Mouse (Mus musculus) small intestine, adult 2 months (tissue): ENCODE measurements around the gene Tsc2.

Experiments
- CTCF ChIP-seq: fragments of 200-500 bp; IDR thresholded peaks from 2 replicates; pipeline ENCODE4 v1.5.1; 2012; ENCODE audit warnings: low read depth, mild to moderate bottlenecking, control low read depth, inconsistent platforms, low read length, moderate library complexity, mixed read lengths; ENCODE audit not compliant: insufficient replicate concordance, insufficient read length; ENCODE audit errors: extremely low read depth
- POLR2A ChIP-seq: fragments of 200-500 bp; IDR thresholded peaks from 2 replicates; pipeline ENCODE4 v1.6.1; 2012; ENCODE audit warnings: low read depth, mild to moderate bottlenecking, control low read depth, inconsistent platforms, low read length, moderate library complexity

- TF ChIP-seq CTCF (no peak), POLR2A (no peak; the same call in 1 of the 2 replicates)
Observed at GRCm38 (mm10) chr17:24672141-24672540, 39.7 kb upstream of the Tsc2 start.
